Mouse (Mus musculus): ENCODE measurements at regions not wholly inside any gene's neighbourhood (a gene's known extent, or its start where the extent isn't known, plus 50 kb on each side); places are given as distances from the start of the nearest gene placed in this dataset.

DNA sequence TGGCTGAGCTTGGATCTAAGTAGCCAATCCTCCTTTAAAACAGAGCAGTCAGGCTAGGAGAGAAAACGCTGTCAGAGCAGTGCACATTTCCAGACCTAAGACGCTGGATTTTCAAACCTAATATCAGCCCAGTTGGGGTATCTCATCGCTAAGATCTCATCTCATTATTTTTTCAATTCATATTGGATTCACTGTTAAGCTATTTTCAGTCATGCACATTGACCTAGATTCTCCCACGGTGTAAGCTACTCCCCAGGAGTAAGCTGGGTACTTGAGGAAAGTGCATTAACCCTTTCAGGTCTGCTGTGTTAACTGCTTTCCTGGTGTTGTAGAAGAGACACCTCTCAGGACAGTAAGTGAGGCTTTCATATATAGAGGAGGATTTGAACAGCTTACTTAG is 222.7 kb downstream of the Fign start:
- Histone ChIP-seq H3K79me2 (replicated peaks; ENCODE audit: control insufficient read depth, insufficient read depth, low read length) (no peaks in the 10 kb centered on the region), H3K4me3 (no peak overlapping the region), H3K9ac (ENCODE audit: low read depth, low read length) (no peak overlapping the region), H3K4me1 (ENCODE audit: control insufficient read depth, insufficient read depth, low read length) (no peaks in the 10 kb centered on the region), H3K36me3 (ENCODE audit: control insufficient read depth, insufficient read depth, low read length) (no peaks in the 10 kb centered on the region), H3K27ac (no peak overlapping the region), H3K27me3 (ENCODE audit: control insufficient read depth, insufficient read depth, low read length) (no peaks in the 10 kb centered on the region)
- TF ChIP-seq CTCF (IDR thresholded peaks at IDR 0.05) (no peak), EP300 (IDR thresholded peaks at IDR 0.05; ENCODE audit: insufficient read depth, low read depth, low read length) (no peak), POLR2A (IDR thresholded peaks at IDR 0.05; ENCODE audit: insufficient read depth, low read depth, low read length) (no peak)
- intact Hi-C loops (cut with DNase I), result no loop called here
- no peak for DNase-seq
- 41% methylated on average over 4 of the region's 4 CpGs for WGBS

DNA sequence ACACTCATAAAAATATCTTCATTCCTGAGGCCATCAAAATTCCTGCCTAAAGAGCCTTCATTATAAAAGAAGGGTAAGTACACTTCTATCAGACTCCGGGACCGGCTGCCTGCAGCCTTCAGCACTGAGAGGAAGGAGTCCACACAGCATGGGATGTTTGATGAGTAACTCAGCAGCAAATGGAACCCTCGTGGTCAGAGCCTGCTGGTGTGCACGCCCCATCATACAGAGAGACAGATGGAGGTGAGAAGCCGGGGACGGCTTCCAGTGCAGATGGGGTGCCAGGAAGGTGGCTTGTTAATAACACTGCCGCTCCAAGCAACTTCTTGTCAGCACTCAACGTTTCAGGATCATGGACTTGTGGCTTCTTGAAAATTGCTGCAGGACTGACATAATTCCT is 231.3 kb downstream of the Fign start:
- DNase-seq, result no peak
- H3K36me3 ChIP-seq (ENCODE audit: control insufficient read depth, insufficient read depth, low read length), result no peaks in the 10 kb centered on the region
- no peak overlapping the region for H3K9ac ChIP-seq (ENCODE audit: low read depth, low read length)
- no peak for TF ChIP-seq POLR2A (IDR thresholded peaks at IDR 0.05; ENCODE audit: insufficient read depth, low read depth, low read length)
- H3K27ac ChIP-seq, result no peak overlapping the region
- H3K4me1 ChIP-seq (ENCODE audit: control insufficient read depth, insufficient read depth, low read length), result no peaks in the 10 kb centered on the region
- no peaks in the 10 kb centered on the region for H3K27me3 ChIP-seq (ENCODE audit: control insufficient read depth, insufficient read depth, low read length)
- no peaks in the 10 kb centered on the region for H3K79me2 ChIP-seq (replicated peaks; ENCODE audit: control insufficient read depth, insufficient read depth, low read length)
- intact Hi-C loops (cut with DNase I), result no loop called here
- WGBS, result 60% methylated on average over 8 of the region's 8 CpGs
- H3K4me3 ChIP-seq, result no peak overlapping the region

DNA sequence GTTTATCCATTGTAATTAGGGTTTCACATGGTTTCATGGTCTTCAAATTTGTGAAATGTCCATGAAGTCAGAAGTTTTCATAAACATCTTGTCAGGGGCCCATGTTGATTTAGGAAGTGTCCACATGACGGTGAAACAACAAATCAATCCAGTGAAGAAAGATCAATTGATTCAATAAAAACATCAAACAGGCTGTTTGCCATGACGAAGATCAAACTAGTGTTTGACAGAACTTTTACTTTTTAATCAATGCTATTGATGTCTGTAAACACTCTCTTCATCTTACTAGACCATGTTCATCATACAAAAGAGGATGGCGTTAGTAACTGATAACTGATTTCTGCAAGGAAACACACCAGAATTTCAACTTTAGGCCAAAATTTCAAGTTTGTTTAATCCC is 236.0 kb downstream of the Fign start:
- no peak overlapping the region for H3K4me3 ChIP-seq
- no peak for TF ChIP-seq EP300 (IDR thresholded peaks at IDR 0.05; ENCODE audit: insufficient read depth, low read depth, low read length)
- TF ChIP-seq CTCF (IDR thresholded peaks at IDR 0.05), result no peak
- TF ChIP-seq POLR2A (IDR thresholded peaks at IDR 0.05; ENCODE audit: insufficient read depth, low read depth, low read length), result no peak
- no peak for DNase-seq
- no peak overlapping the region for H3K27ac ChIP-seq
- no peaks in the 10 kb centered on the region for H3K79me2 ChIP-seq (replicated peaks; ENCODE audit: control insufficient read depth, insufficient read depth, low read length)
- no peaks in the 10 kb centered on the region for H3K4me1 ChIP-seq (ENCODE audit: control insufficient read depth, insufficient read depth, low read length)
- 83% methylated on average over 3 of the region's 3 CpGs for WGBS
- intact Hi-C loops (cut with DNase I), result no loop called here
- H3K36me3 ChIP-seq (ENCODE audit: control insufficient read depth, insufficient read depth, low read length), result no peaks in the 10 kb centered on the region
- H3K9ac ChIP-seq (ENCODE audit: low read depth, low read length), result no peak overlapping the region
- H3K27me3 ChIP-seq (ENCODE audit: control insufficient read depth, insufficient read depth, low read length), result no peaks in the 10 kb centered on the region

DNA sequence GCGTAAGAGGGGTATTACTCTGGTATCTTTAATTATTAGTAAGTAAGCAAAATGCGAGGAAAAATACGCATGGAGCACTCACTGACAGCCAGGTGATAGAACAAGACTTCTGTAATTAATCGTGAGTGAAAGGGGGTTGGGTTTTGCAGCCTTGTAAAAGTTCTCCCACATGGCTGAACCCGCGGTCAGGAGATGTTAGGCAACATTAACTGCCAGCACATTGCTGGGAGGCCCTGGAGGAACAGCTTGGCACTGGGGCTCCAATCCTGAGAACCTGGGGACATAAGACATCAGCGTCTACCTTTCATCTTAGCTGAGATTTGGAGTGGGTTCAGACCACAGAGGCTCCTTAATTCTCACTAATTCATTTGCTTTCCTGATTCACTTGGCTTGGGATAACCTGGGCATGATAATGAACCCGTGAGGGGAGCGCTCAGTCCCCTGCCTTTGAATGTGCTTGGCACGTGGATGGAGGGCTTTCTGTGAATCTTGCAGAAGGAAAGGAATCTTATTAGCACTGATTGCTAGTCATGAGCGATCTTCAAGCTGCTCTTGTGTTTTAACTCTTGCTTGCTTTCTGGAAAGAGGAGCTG is 241.3 kb downstream of the Fign start:
- intact Hi-C loops (cut with DNase I), result no loop called here
- 62% methylated on average over 11 of the region's 11 CpGs for WGBS
- Histone ChIP-seq H3K9ac (ENCODE audit: low read depth, low read length) (no peak overlapping the region), H3K79me2 (replicated peaks; ENCODE audit: control insufficient read depth, insufficient read depth, low read length) (no peaks in the 10 kb centered on the region), H3K27ac (no peak overlapping the region), H3K36me3 (ENCODE audit: control insufficient read depth, insufficient read depth, low read length) (no peaks in the 10 kb centered on the region), H3K4me3 (no peak overlapping the region), H3K4me1 (ENCODE audit: control insufficient read depth, insufficient read depth, low read length) (peaks cover 1% of the 10 kb centered on the region), H3K27me3 (ENCODE audit: control insufficient read depth, insufficient read depth, low read length) (no peaks in the 10 kb centered on the region)
- DNase-seq, result no peak
- no peak for TF ChIP-seq CTCF (IDR thresholded peaks at IDR 0.05)
- TF ChIP-seq EP300 (IDR thresholded peaks at IDR 0.05; ENCODE audit: insufficient read depth, low read depth, low read length), result no peak
- no peak for TF ChIP-seq POLR2A (IDR thresholded peaks at IDR 0.05; ENCODE audit: insufficient read depth, low read depth, low read length)

DNA sequence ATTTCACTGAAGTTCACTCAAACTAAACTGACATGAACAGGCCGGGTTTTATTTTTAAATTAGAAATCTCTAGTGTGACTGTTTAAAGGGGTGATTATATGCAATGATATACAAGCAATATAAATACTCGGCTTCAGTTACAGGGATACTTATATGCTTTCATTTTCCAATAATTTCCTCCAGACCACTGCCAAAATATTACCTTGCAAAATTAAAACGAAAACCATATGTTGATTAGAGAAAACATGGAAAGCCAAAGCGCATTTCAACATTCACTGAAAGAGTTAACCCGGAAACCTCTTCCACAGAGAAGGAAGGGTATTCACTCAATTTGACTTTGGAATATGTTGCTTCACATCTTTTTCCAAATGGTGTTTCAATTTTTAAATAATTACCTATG is 242.4 kb downstream of the Fign start:
- WGBS, result 86% methylated on average over 5 of the region's 5 CpGs
- DNase-seq, result no peak
- no peaks in the 10 kb centered on the region for H3K27me3 ChIP-seq (ENCODE audit: control insufficient read depth, insufficient read depth, low read length)
- H3K27ac ChIP-seq, result no peak overlapping the region
- no peak overlapping the region for H3K9ac ChIP-seq (ENCODE audit: low read depth, low read length)
- no peak for TF ChIP-seq EP300 (IDR thresholded peaks at IDR 0.05; ENCODE audit: insufficient read depth, low read depth, low read length)
- no peak for TF ChIP-seq POLR2A (IDR thresholded peaks at IDR 0.05; ENCODE audit: insufficient read depth, low read depth, low read length)
- TF ChIP-seq CTCF (IDR thresholded peaks at IDR 0.05), result no peak
- intact Hi-C loops (cut with DNase I), result no loop called here
- H3K4me3 ChIP-seq, result no peak overlapping the region
- no peaks in the 10 kb centered on the region for H3K36me3 ChIP-seq (ENCODE audit: control insufficient read depth, insufficient read depth, low read length)
- H3K4me1 ChIP-seq (ENCODE audit: control insufficient read depth, insufficient read depth, low read length), result peaks cover 1% of the 10 kb centered on the region
- no peaks in the 10 kb centered on the region for H3K79me2 ChIP-seq (replicated peaks; ENCODE audit: control insufficient read depth, insufficient read depth, low read length)

DNA sequence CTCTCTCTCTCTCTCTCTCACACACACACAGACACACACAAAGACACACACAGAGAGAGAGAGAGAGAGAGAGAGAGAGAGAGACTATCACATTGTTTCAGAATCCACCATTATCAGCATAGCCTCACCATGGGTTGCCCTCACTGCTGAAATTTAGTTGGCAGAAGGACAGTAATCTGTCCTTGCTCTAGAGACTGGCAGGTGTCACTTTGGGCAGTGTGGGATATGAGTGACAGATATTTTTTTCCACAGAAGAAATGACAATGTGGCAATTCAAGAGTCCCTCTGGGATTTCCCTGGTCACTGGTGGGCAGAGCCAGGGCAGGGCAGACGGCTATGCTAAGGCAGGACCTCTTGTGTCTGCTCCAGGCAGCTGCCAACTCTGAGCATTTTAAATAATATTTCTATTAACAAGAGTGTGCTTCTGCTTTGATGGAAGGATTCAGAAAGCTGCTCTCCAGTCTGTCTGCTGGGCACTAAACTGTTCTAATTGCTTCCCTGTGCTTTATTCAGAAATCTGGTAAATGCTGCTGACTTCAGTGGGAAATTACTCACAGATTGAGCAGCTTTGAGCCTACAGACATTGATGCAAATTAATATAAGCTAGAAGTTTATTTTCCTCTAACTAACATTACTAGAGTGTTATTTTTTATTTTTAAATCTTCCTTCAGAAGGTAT is 243.5 kb downstream of the Fign start:
- no peak for TF ChIP-seq POLR2A (IDR thresholded peaks at IDR 0.05; ENCODE audit: insufficient read depth, low read depth, low read length)
- no peak for TF ChIP-seq EP300 (IDR thresholded peaks at IDR 0.05; ENCODE audit: insufficient read depth, low read depth, low read length)
- no peak for TF ChIP-seq CTCF (IDR thresholded peaks at IDR 0.05)
- peaks cover 1% of the 10 kb centered on the region for H3K4me1 ChIP-seq (ENCODE audit: control insufficient read depth, insufficient read depth, low read length)
- H3K27me3 ChIP-seq (ENCODE audit: control insufficient read depth, insufficient read depth, low read length), result no peaks in the 10 kb centered on the region
- H3K4me3 ChIP-seq, result no peak overlapping the region
- H3K36me3 ChIP-seq (ENCODE audit: control insufficient read depth, insufficient read depth, low read length), result no peaks in the 10 kb centered on the region
- no peak overlapping the region for H3K27ac ChIP-seq
- no peak for DNase-seq
- intact Hi-C loops (cut with DNase I), result no loop called here
- WGBS, result 10% methylated on average over 1 of the region's 1 CpGs
- H3K9ac ChIP-seq (ENCODE audit: low read depth, low read length), result no peak overlapping the region
- no peaks in the 10 kb centered on the region for H3K79me2 ChIP-seq (replicated peaks; ENCODE audit: control insufficient read depth, insufficient read depth, low read length)
